In genomic region chr8:88099526-88099925, GRCm38 (mm10) we compare ENCODE assay signal across 7 mouse cellular contexts. TPM values are rescaled to one million over a fixed set of nuclear protein-coding genes. Genes with fewer than 3 reads are reported as not detected.
A peak's percentile ranks its signal among the peaks of the same experiment; 100 is the strongest.
DNase-seq lines count a peak whose midpoint lies in the region; ATAC-seq and TF ChIP-seq lines count a peak whose summit lies in the region.

No protein-coding gene starts in this region.

- peak; percentile 80 for DNase-seq in midbrain, embryonic 14.5 days
- DNase-seq in Patski (ENCODE audit: low read depth, low spot score): no peak
- peak; percentile 27 for DNase-seq in cerebellum, adult 11 months
- DNase-seq in gastrocnemius, postnatal 10 days: peak; percentile 31
- peak; percentile 27 to 57 for DNase-seq in left cerebral cortex, postnatal 14 days (ENCODE audit: low spot score in 2 of 2)
- DNase-seq in retina, adult 2 months (ENCODE audit: low read depth, low spot score): peak; percentile 57

- H3K27ac ChIP-seq in midbrain, embryonic 14.5 days (replicated peaks; ENCODE audit: low read depth, low read length): no peak overlapping the region
- H3K27ac ChIP-seq in midbrain, embryonic 13.5 days: no peak overlapping the region

- H3K9ac ChIP-seq in midbrain, embryonic 14.5 days (replicated peaks; ENCODE audit: low read length): no peak overlapping the region
- no peak overlapping the region for H3K9ac ChIP-seq in midbrain, embryonic 13.5 days (replicated peaks)

- H3K9me3 ChIP-seq in midbrain, embryonic 14.5 days (ENCODE audit: control insufficient read depth, low read length): no peaks in the 10 kb centered on the region
- H3K9me3 ChIP-seq in midbrain, embryonic 13.5 days: no peaks in the 10 kb centered on the region

- intact Hi-C loops in left cerebral cortex, postnatal 14 days (cut with DNase I): no loop called here

- POLR2A ChIA-PET in Patski (lab: Charles Lee): no interaction called here

- peak; percentile 72 for TF ChIP-seq CTCF in Patski (IDR thresholded peaks at IDR 0.05)

- in situ Hi-C loops in Patski (cut with MboI; ENCODE audit: low pct_unique_long_range_greater_than_20kb): no loop called here

- H3K4me3 ChIP-seq in midbrain, embryonic 14.5 days (replicated peaks; ENCODE audit: low read depth, low read length): no peak overlapping the region
- H3K4me3 ChIP-seq in midbrain, embryonic 13.5 days (replicated peaks): no peak overlapping the region

- ATAC-seq in midbrain, embryonic 14.5 days (ENCODE audit: low FRiP score, low TSS enrichment): no peak
- ATAC-seq in midbrain, embryonic 13.5 days: no peak
- peak; percentile 57 for ATAC-seq in Patski

- H3K4me1 ChIP-seq in midbrain, embryonic 14.5 days (ENCODE audit: control insufficient read depth, insufficient read depth, low read length): no peaks in the 10 kb centered on the region
- H3K4me1 ChIP-seq in midbrain, embryonic 13.5 days (replicated peaks): no peaks in the 10 kb centered on the region

- H3K27me3 ChIP-seq in midbrain, embryonic 14.5 days (ENCODE audit: control insufficient read depth, insufficient read depth, low read length): no peaks in the 10 kb centered on the region
- H3K27me3 ChIP-seq in midbrain, embryonic 13.5 days: no peaks in the 10 kb centered on the region
- H3K27me3 ChIP-seq in Patski: peaks cover 17% of the 10 kb centered on the region

- no peak overlapping the region for H3K4me2 ChIP-seq in midbrain, embryonic 14.5 days (ENCODE audit: low read length)
- no peak overlapping the region for H3K4me2 ChIP-seq in midbrain, embryonic 13.5 days (replicated peaks)

- WGBS in midbrain, embryonic 14.5 days: 0% methylated on average over 1 of the region's 1 CpGs
- 0% methylated on average over 1 of the region's 1 CpGs for WGBS in midbrain, embryonic 13.5 days

- CTCF ChIA-PET in Patski (lab: Charles Lee): interaction anchor here (1.0 to 1.8 kb wide), 4 partner anchors 11 to 37 kb away, joined by 4 to 13 read pairs (median 4); partner anchors contain the start of gene Cnep1r1

- no peaks in the 10 kb centered on the region for H3K36me3 ChIP-seq in midbrain, embryonic 14.5 days (ENCODE audit: control insufficient read depth, insufficient read depth, low read length)
- H3K36me3 ChIP-seq in midbrain, embryonic 13.5 days: no peaks in the 10 kb centered on the region

RNA-seq across cellular contexts. Expression of gene Cnep1r1, which starts 19.0 kb away (rescaled TPM):
- 30.5 and 51.0 TPM in 2 replicates for polyA plus RNA-seq in midbrain, embryonic 14.5 days (2014; fragmentation: Nextera tagmentation; extraction: Ambion mirVana)
- 46.5 and 47.5 TPM in 2 replicates for polyA plus RNA-seq in midbrain, embryonic 13.5 days (2015; fragmentation: Nextera tagmentation; extraction: Ambion mirVana)
- polyA plus RNA-seq in Patski (2021): 47.1 TPM
- 10 to 100 TPM; 32.8 to 33.1 TPM for total RNA-seq in gastrocnemius, postnatal 10 days (2021)
- total RNA-seq in left cerebral cortex, postnatal 14 days (2021): 10 to 100 TPM; 30.4 to 31.1 TPM

RNA-seq across cellular contexts. Expression of gene Heatr3, which starts 38.1 kb away (rescaled TPM):
- 30.7 and 39.9 TPM in 2 replicates for polyA plus RNA-seq in midbrain, embryonic 14.5 days (2014; fragmentation: Nextera tagmentation; extraction: Ambion mirVana)
- polyA plus RNA-seq in midbrain, embryonic 13.5 days (2015; fragmentation: Nextera tagmentation; extraction: Ambion mirVana): 36.8 and 37.3 TPM in 2 replicates
- polyA plus RNA-seq in Patski (2021): 49.3 TPM
- 10 to 100 TPM; 23.3 to 25.6 TPM for total RNA-seq in gastrocnemius, postnatal 10 days (2021)
- total RNA-seq in left cerebral cortex, postnatal 14 days (2021): 10 to 100 TPM; 29.2 to 29.9 TPM
